ENCODE assay signal across 8 mouse cellular contexts in genomic region chr9:21463138-21463590, GRCm38 (mm10). TPM values are rescaled to one million over a fixed set of nuclear protein-coding genes. Genes with fewer than 3 reads are reported as not detected.
DNase-seq lines count a peak whose midpoint lies in the region; ATAC-seq and TF ChIP-seq lines count a peak whose summit lies in the region.
"Had no signal": no experiment of that assay in that cellular context is flagged by ENCODE, and none has a peak within 500 bp of the region (broad histone marks: within the 10 kb centered on the region; RNA-seq: fewer than 3 reads in every experiment).

No protein-coding gene starts in this region.

- 66% methylated on average over 5 of the region's 5 CpGs for WGBS in embryonic facial prominence, embryonic 15.5 days
- 15% methylated on average over 5 of the region's 5 CpGs for WGBS in heart, embryonic 13.5 days
- 19% methylated on average over 5 of the region's 5 CpGs for WGBS in kidney, postnatal 0 days
- WGBS in lung, embryonic 16.5 days: 38% methylated on average over 5 of the region's 5 CpGs

- no peaks in the 10 kb centered on the region for H3K27me3 ChIP-seq in embryonic facial prominence, embryonic 15.5 days
- H3K27me3 ChIP-seq in heart, embryonic 13.5 days (replicated peaks): no peaks in the 10 kb centered on the region
- no peaks in the 10 kb centered on the region for H3K27me3 ChIP-seq in kidney, postnatal 0 days (ENCODE audit: insufficient read depth, low read length)
- no peaks in the 10 kb centered on the region for H3K27me3 ChIP-seq in lung, embryonic 16.5 days (ENCODE audit: control insufficient read depth, insufficient read depth, low read depth, low read length)
- H3K27me3 ChIP-seq in splenic B cell, adult 2 months (ENCODE audit: control insufficient read depth, insufficient read depth, low read length, poor library complexity, severe bottlenecking): no peaks in the 10 kb centered on the region

- no peak overlapping the region for H3K4me2 ChIP-seq in embryonic facial prominence, embryonic 15.5 days (replicated peaks)
- H3K4me2 ChIP-seq in heart, embryonic 13.5 days: peak overlapping the region; percentile 40
- peak overlapping the region; percentile 13; the same call in 1 of the 2 replicates for H3K4me2 ChIP-seq in kidney, postnatal 0 days (ENCODE audit: low read length)
- 0 out of 2 replicates have a peak overlapping the region, but pooled peaks have one; percentile 2 for H3K4me2 ChIP-seq in lung, embryonic 16.5 days (ENCODE audit: low read depth, low read length)

- H3K4me3 ChIP-seq in embryonic facial prominence, embryonic 15.5 days (replicated peaks): no peak overlapping the region
- H3K4me3 ChIP-seq in heart, embryonic 13.5 days: no peak overlapping the region
- H3K4me3 ChIP-seq in kidney, postnatal 0 days (replicated peaks; ENCODE audit: low read depth, low read length): no peak overlapping the region
- no peak overlapping the region for H3K4me3 ChIP-seq in lung, embryonic 16.5 days (ENCODE audit: low read length)
- H3K4me3 ChIP-seq: erythroblast, embryonic 14.5 days had no signal

- H3K4me1 ChIP-seq in embryonic facial prominence, embryonic 15.5 days: 0 out of 2 replicates have a peak, but pooled peaks cover 6% of the 10 kb centered on the region
- peaks cover 28% of the 10 kb centered on the region for H3K4me1 ChIP-seq in heart, embryonic 13.5 days
- peaks cover 8% of the 10 kb centered on the region; the same call in 1 of the 2 replicates for H3K4me1 ChIP-seq in kidney, postnatal 0 days (replicated peaks; ENCODE audit: insufficient read depth, low read length)
- peaks cover 6% of the 10 kb centered on the region; the same call in 1 of the 2 replicates for H3K4me1 ChIP-seq in lung, embryonic 16.5 days (replicated peaks; ENCODE audit: control insufficient read depth, insufficient read depth, low read length)

- peaks cover 53% of the 10 kb centered on the region for H3K36me3 ChIP-seq in embryonic facial prominence, embryonic 15.5 days
- H3K36me3 ChIP-seq in heart, embryonic 13.5 days: peaks cover 53% of the 10 kb centered on the region
- peaks cover 25% of the 10 kb centered on the region for H3K36me3 ChIP-seq in kidney, postnatal 0 days (ENCODE audit: insufficient read depth, low read length)
- peaks cover 9% of the 10 kb centered on the region; the same call in 1 of the 2 replicates for H3K36me3 ChIP-seq in lung, embryonic 16.5 days (ENCODE audit: control insufficient read depth, insufficient read depth, low read length)
- peaks cover 17% of the 10 kb centered on the region for H3K36me3 ChIP-seq in splenic B cell, adult 2 months (ENCODE audit: control insufficient read depth, insufficient read depth, low read length, poor library complexity, severe bottlenecking)

- TF ChIP-seq CTCF in kidney, postnatal 0 days (IDR thresholded peaks at IDR 0.05; ENCODE audit: low read depth): no peak

- no peaks in the 10 kb centered on the region for H3K9me3 ChIP-seq in embryonic facial prominence, embryonic 15.5 days (replicated peaks)
- no peaks in the 10 kb centered on the region for H3K9me3 ChIP-seq in heart, embryonic 13.5 days
- no peaks in the 10 kb centered on the region for H3K9me3 ChIP-seq in kidney, postnatal 0 days (replicated peaks; ENCODE audit: low read length)
- H3K9me3 ChIP-seq in lung, embryonic 16.5 days (ENCODE audit: control insufficient read depth, low read length): no peaks in the 10 kb centered on the region

- no peak overlapping the region for H3K9ac ChIP-seq in embryonic facial prominence, embryonic 15.5 days
- peak overlapping the region; percentile 54 for H3K9ac ChIP-seq in heart, embryonic 13.5 days
- H3K9ac ChIP-seq in kidney, postnatal 0 days (ENCODE audit: low read depth, low read length): 0 out of 2 replicates have a peak overlapping the region, but pooled peaks have one; percentile 9
- H3K9ac ChIP-seq in lung, embryonic 16.5 days (ENCODE audit: low read length): no peak overlapping the region

- H3K27ac ChIP-seq in embryonic facial prominence, embryonic 15.5 days (replicated peaks): peak overlapping the region; percentile 6; the same call in 1 of the 2 replicates
- H3K27ac ChIP-seq in heart, embryonic 13.5 days (replicated peaks): peak overlapping the region; percentile 89
- H3K27ac ChIP-seq in kidney, postnatal 0 days: peak overlapping the region; percentile 76
- peak overlapping the region; percentile 67 for H3K27ac ChIP-seq in lung, embryonic 16.5 days (ENCODE audit: low read length)

- 0 out of 2 replicates have a peak, but pooled peaks have one; percentile 34 for ATAC-seq in embryonic facial prominence, embryonic 15.5 days (ENCODE audit: insufficient number of reproducible peaks, low FRiP score, low TSS enrichment, low read depth)
- peak; percentile 57; the same call in 1 of the 2 replicates for ATAC-seq in heart, embryonic 13.5 days (ENCODE audit: extremely low read depth, insufficient number of reproducible peaks, low FRiP score, low TSS enrichment)
- ATAC-seq in kidney, postnatal 0 days (replicated peaks; ENCODE audit: low FRiP score, low read depth): peak; percentile 79; the same call in 1 of the 2 replicates
- peak; percentile 81 for ATAC-seq in lung, embryonic 16.5 days (ENCODE audit: low read depth)

- DNase-seq in 416B (ENCODE audit: low read depth) (peak; percentile 73), MN1 (ENCODE audit: low spot score) (peak; percentile 28)
- DNase-seq in kidney, postnatal 0 days (ENCODE audit: low spot score): peak; percentile 64
- DNase-seq in splenic B cell, adult 2 months (ENCODE audit: low read depth, low spot score): peak; percentile 46

RNA-seq across cellular contexts. Expression of gene Dnm2, which starts 38.5 kb away (rescaled TPM):
- polyA plus RNA-seq in embryonic facial prominence, embryonic 15.5 days (2015; fragmentation: Nextera tagmentation; extraction: Ambion mirVana): 79.7 and 85.9 TPM in 2 replicates
- polyA plus RNA-seq in heart, embryonic 13.5 days (2015; fragmentation: Nextera tagmentation; extraction: Ambion mirVana): 66.8 and 67.6 TPM in 2 replicates
- polyA plus RNA-seq in kidney, postnatal 0 days (2015; fragmentation: Nextera tagmentation; extraction: Ambion mirVana): 68.0 and 68.9 TPM in 2 replicates
- 77.5 and 78.2 TPM in 2 replicates for polyA plus RNA-seq in lung, embryonic 16.5 days (2015; fragmentation: Nextera tagmentation; extraction: Ambion mirVana)

RNA-seq across cellular contexts. Expression of gene Tmed1, which starts 46.9 kb away (rescaled TPM):
- polyA plus RNA-seq in embryonic facial prominence, embryonic 15.5 days (2015; fragmentation: Nextera tagmentation; extraction: Ambion mirVana): 113 and 123 TPM in 2 replicates
- 88.9 and 103 TPM in 2 replicates for polyA plus RNA-seq in heart, embryonic 13.5 days (2015; fragmentation: Nextera tagmentation; extraction: Ambion mirVana)
- polyA plus RNA-seq in kidney, postnatal 0 days (2015; fragmentation: Nextera tagmentation; extraction: Ambion mirVana): 128 and 131 TPM in 2 replicates
- polyA plus RNA-seq in lung, embryonic 16.5 days (2015; fragmentation: Nextera tagmentation; extraction: Ambion mirVana): 115 and 118 TPM in 2 replicates

RNA-seq across cellular contexts. Expression of gene Qtrt1, which starts 51.5 kb away (rescaled TPM):
- polyA plus RNA-seq in embryonic facial prominence, embryonic 15.5 days (2015; fragmentation: Nextera tagmentation; extraction: Ambion mirVana): 47.5 and 48.6 TPM in 2 replicates
- 27.6 and 28.6 TPM in 2 replicates for polyA plus RNA-seq in heart, embryonic 13.5 days (2015; fragmentation: Nextera tagmentation; extraction: Ambion mirVana)
- 41.1 and 42.0 TPM in 2 replicates for polyA plus RNA-seq in kidney, postnatal 0 days (2015; fragmentation: Nextera tagmentation; extraction: Ambion mirVana)
- polyA plus RNA-seq in lung, embryonic 16.5 days (2015; fragmentation: Nextera tagmentation; extraction: Ambion mirVana): 37.3 and 37.5 TPM in 2 replicates

Comparison
In these comparisons a context has a peak if more than half of its experiments do, and no peak if none do; other contexts are left out.
1. H3K27ac ChIP-seq: peak in every context shown above with its lines; median percentile 89 in heart, embryonic 13.5 days; 76 in kidney, postnatal 0 days; 67 in lung, embryonic 16.5 days; 6 in embryonic facial prominence, embryonic 15.5 days.
2. H3K9ac ChIP-seq: peak in heart, embryonic 13.5 days (single experiment) and kidney, postnatal 0 days (single experiment); none in embryonic facial prominence, embryonic 15.5 days (single experiment) and lung, embryonic 16.5 days (single experiment).
3. Peak in every context shown above with its lines, with median percentiles within 50 percentile points of each other: DNase-seq and ATAC-seq.